Mouse (Mus musculus) CH12.LX (cell line): Measurements from ENCODE around the gene Snx9. TPM values are rescaled to one million over a fixed set of nuclear protein-coding genes. Genes with fewer than 3 reads are reported as not detected.

Source experiments
- DNase-seq: peaks from one replicate; pipeline ENCODE4 v3.0.0-alpha.2; 2013; ENCODE audit errors: extremely low read depth
- H3K27ac ChIP-seq: 2 replicates; pipeline ENCODE4 v1.5.1; 2012; ENCODE audit warnings: low read depth, mild to moderate bottlenecking, control low read depth, moderate library complexity; ENCODE audit not compliant: insufficient read depth
- H3K27me3 ChIP-seq: replicated peaks from 2 replicates; pipeline ENCODE3; 2012; ENCODE audit warnings: inconsistent platforms
- H3K36me3 ChIP-seq, 2 experiments: replicated peaks in 1 of 2; 2 replicates each; pipeline versions ENCODE3 to v1.6.1; 2012; ENCODE audit warnings: inconsistent platforms in 1 of 2, low read length in 1 of 2, mild to moderate bottlenecking in 1 of 2, mixed read lengths in 1 of 2, moderate library complexity in 1 of 2; ENCODE audit not compliant: control insufficient read depth in 1 of 2, insufficient read depth in 1 of 2
- H3K4me1 ChIP-seq, 2 experiments: 2 replicates each; pipeline ENCODE4 v1.6.1; 2012; ENCODE audit warnings: inconsistent platforms in 1 of 2, moderate library complexity in 1 of 2; ENCODE audit not compliant: insufficient read depth in 2 of 2, control insufficient read depth in 1 of 2
- H3K4me2 ChIP-seq: 2 replicates; pipeline ENCODE4 v1.6.1; 2012; ENCODE audit warnings: low read depth, mild to moderate bottlenecking, control low read depth; ENCODE audit not compliant: poor library complexity, insufficient read depth, severe bottlenecking
- H3K4me3 ChIP-seq, 3 experiments: fragments of 150-350 bp in 1 of 3; sonication (generic) in 1 of 3; replicated peaks in 1 of 3; 2 replicates each; pipeline versions ENCODE3 to v1.5.1; 2011 to 2012; ENCODE audit warnings: low read depth in 2 of 3, low read length in 2 of 3, mild to moderate bottlenecking in 2 of 3, moderate library complexity in 2 of 3, control low read depth in 1 of 3, improper control_type of control experiment in 1 of 3, inconsistent platforms in 1 of 3, mixed read lengths in 1 of 3; ENCODE audit not compliant: poor library complexity in 1 of 3
- H3K79me2 ChIP-seq: replicated peaks from 2 replicates; pipeline ENCODE4 v1.6.1; 2012; ENCODE audit warnings: mild to moderate bottlenecking, moderate library complexity; ENCODE audit not compliant: control insufficient read depth, poor library complexity, insufficient read depth, severe bottlenecking; ENCODE audit errors: extremely low read depth
- H3K9ac ChIP-seq: 2 replicates; pipeline ENCODE4 v1.6.1; 2012; ENCODE audit warnings: low read depth, mild to moderate bottlenecking, control low read depth, moderate library complexity; ENCODE audit not compliant: insufficient read depth
- H3K9me3 ChIP-seq: replicated peaks from 2 replicates; pipeline ENCODE3; 2012; ENCODE audit warnings: low read length, inconsistent platforms, mixed read lengths
- CTCF ChIP-seq, 2 experiments: IDR thresholded peaks in 1 of 2; conservative IDR thresholded peaks in 1 of 2; 2 replicates each; pipeline ENCODE4 v1.5.1; 2011 to 2012; ENCODE audit warnings: low read depth in 2 of 2, low read length in 2 of 2, improper control_type of control experiment in 1 of 2, inconsistent platforms in 1 of 2, mild to moderate bottlenecking in 1 of 2, moderate library complexity in 1 of 2
- E2F4 ChIP-seq: IDR thresholded peaks from 2 replicates; pipeline ENCODE4 v1.6.1; 2011; ENCODE audit warnings: low read depth, low read length, improper control_type of control experiment; ENCODE audit not compliant: insufficient replicate concordance
- MAZ ChIP-seq: IDR thresholded peaks from 2 replicates; pipeline ENCODE4 v1.6.1; 2012; ENCODE audit warnings: low read depth, mild to moderate bottlenecking, inconsistent platforms, low read length, improper control_type of control experiment, moderate library complexity
- MEF2A ChIP-seq: IDR thresholded peaks from 2 replicates; pipeline ENCODE4 v1.6.1; 2014; ENCODE audit warnings: low read depth, mild to moderate bottlenecking, inconsistent platforms, low read length, improper control_type of control experiment, borderline replicate concordance
- MXI1 ChIP-seq: IDR thresholded peaks from 2 replicates; pipeline ENCODE4 v1.6.1; 2011; ENCODE audit warnings: mild to moderate bottlenecking, low read depth, low read length, improper control_type of control experiment
- MYC ChIP-seq: IDR thresholded peaks from 2 replicates; pipeline ENCODE4 v1.6.1; 2011; ENCODE audit warnings: low read depth, mild to moderate bottlenecking, improper control_type of control experiment, low read length
- NRF1 ChIP-seq: IDR thresholded peaks from 2 replicates; pipeline ENCODE4 v1.6.1; 2014; ENCODE audit warnings: low read depth, mild to moderate bottlenecking, inconsistent platforms, low read length, improper control_type of control experiment, moderate library complexity
- PAX5 ChIP-seq: IDR thresholded peaks from 2 replicates; pipeline ENCODE4 v1.6.1; 2012; ENCODE audit warnings: low read length, inconsistent platforms, mixed read lengths
- POLR2A ChIP-seq: IDR thresholded peaks from 2 replicates; pipeline ENCODE4 v1.6.1; 2011; ENCODE audit warnings: low read depth, mild to moderate bottlenecking, improper control_type of control experiment, low read length
- RCOR1 ChIP-seq: conservative IDR thresholded peaks from 2 replicates; pipeline ENCODE4 v1.6.1; 2012; ENCODE audit warnings: low read depth, mild to moderate bottlenecking, inconsistent platforms, low read length, improper control_type of control experiment
- SIN3A ChIP-seq: IDR thresholded peaks from 2 replicates; pipeline ENCODE4 v1.6.1; 2012; ENCODE audit warnings: low read length, improper control_type of control experiment, inconsistent platforms
- SMC3 ChIP-seq: IDR thresholded peaks from 2 replicates; pipeline ENCODE4 v1.6.1; 2011; ENCODE audit warnings: low read depth, low read length, improper control_type of control experiment
- TBP ChIP-seq: conservative IDR thresholded peaks from 2 replicates; pipeline ENCODE4 v1.6.1; 2011; ENCODE audit warnings: low read depth, low read length, improper control_type of control experiment
- TCF12 ChIP-seq: IDR thresholded peaks from 2 replicates; pipeline ENCODE4 v1.6.1; 2014; ENCODE audit warnings: low read depth, mild to moderate bottlenecking, inconsistent platforms, low read length, improper control_type of control experiment
- UBTF ChIP-seq: IDR thresholded peaks from 2 replicates; pipeline ENCODE4 v1.6.1; 2012; ENCODE audit warnings: low read depth, mild to moderate bottlenecking, inconsistent platforms, low read length, improper control_type of control experiment, moderate library complexity
- USF1 ChIP-seq: IDR thresholded peaks from 2 replicates; pipeline ENCODE4 v1.6.1; 2014; ENCODE audit warnings: low read depth, mild to moderate bottlenecking, inconsistent platforms, low read length, improper control_type of control experiment
- USF2 ChIP-seq: conservative IDR thresholded peaks from 2 replicates; pipeline ENCODE4 v1.6.1; 2011; ENCODE audit warnings: low read depth, low read length, improper control_type of control experiment
- ZMIZ1 ChIP-seq: IDR thresholded peaks from 2 replicates; pipeline ENCODE4 v1.6.1; 2012; ENCODE audit warnings: low read depth, mild to moderate bottlenecking, inconsistent platforms, low read length, improper control_type of control experiment
- dilution Hi-C: fragments of 300-500 bp; cut with MboI; formaldehyde crosslinking; loops from 2 replicates; pipeline ENCODE4 v1.14.3; 2020; ENCODE audit warnings: low sequenced_read_pairs; ENCODE audit not compliant: extremely low pct_unique_long_range_greater_than_20kb, extremely low pct_ligation_motif_present
- in situ Hi-C: fragments of 300-500 bp; cut with MboI; formaldehyde crosslinking; loops from 3 replicates; pipeline ENCODE4 v1.14.3; 2019; ENCODE audit warnings: low sequenced_read_pairs, low pct_ligation_motif_present, low pct_unique_long_range_greater_than_20kb, mixed read lengths
- polyA plus RNA-seq: library from polyadenylated mRNA; unstranded; fragments of >175 nt; gene quantifications from 2 replicates; pipeline ENCODE4 v1.2.1, GENCODE M21; 2012; ENCODE audit warnings: low read depth; ENCODE audit not compliant: insufficient read length
- total RNA-seq, 2 experiments: library from RNA; depleted of rRNA; stranded (reverse); fragments of 300-350 nt in 1 of 2; fragments of >200 nt in 1 of 2; gene quantifications; 2 replicates each; pipeline ENCODE4 v1.2.3; 2012 to 2014

The Snx9 gene
- total and polyA plus RNA-seq, 3 experiments = 16.3 to 26.3 (median 17.1) TPM

- Histone ChIP-seq H3K27ac (no peak overlapping the region), H3K9me3 (peaks cover 3% of the 10 kb centered on the region), H3K36me3 (peaks cover 0 to 4% of the 10 kb centered on the region in 2 experiments), H3K79me2 (no peaks in the 10 kb centered on the region), H3K4me1 (peaks cover 38 to 73% of the 10 kb centered on the region in 2 experiments), H3K27me3 (no peaks in the 10 kb centered on the region), H3K9ac (no peak overlapping the region), H3K4me2 (no peak overlapping the region), H3K4me3 (no peak overlapping the region)
- dilution Hi-C loops (no loop called here), in situ Hi-C loops (no loop called here)
- no peak for DNase-seq
- no peak for TF ChIP-seq POLR2A
- no peak for TF ChIP-seq USF1
- TF ChIP-seq MAZ = no peak
- TF ChIP-seq USF2 = no peak
Measured at GRCm38 (mm10) chr17:5805935-5806334, 35.2 kb upstream of the Snx9 start.

- in situ Hi-C loops = no loop called here
- Histone ChIP-seq H3K27ac (no peak overlapping the region), H3K36me3 (no peaks in the 10 kb centered on the region), H3K4me2 (no peak overlapping the region), H3K27me3 (no peaks in the 10 kb centered on the region), H3K4me1 (peaks cover 31 to 64% of the 10 kb centered on the region in 2 experiments), H3K4me3 (no peak overlapping the region), H3K79me2 (no peaks in the 10 kb centered on the region), H3K9me3 (peaks cover 3% of the 10 kb centered on the region), H3K9ac (no peak overlapping the region)
- DNase-seq = no peak
- dilution Hi-C loops = no loop called here
- TF ChIP-seq CTCF (conservative IDR thresholded peaks at IDR 0.05 in 1 of 2, IDR thresholded peaks at IDR 0.05 in 1 of 2; ENCODE audit: low read depth in 2 of 2, low read length in 2 of 2) (no peak), MXI1 (no peak), USF2 (no peak), PAX5 (no peak), TCF12 (no peak), TBP (no peak), SMC3 (no peak), SIN3A (no peak), NRF1 (no peak), ZMIZ1 (no peak), USF1 (no peak), RCOR1 (no peak), MYC (no peak), E2F4 (no peak), UBTF (no peak), MEF2A (no peak)
Measured at GRCm38 (mm10) chr17:5806823-5807222, 34.3 kb upstream of the Snx9 start.
